Mouse (Mus musculus) gastrocnemius, adult 8-10 months (tissue): Measurements from ENCODE around the gene Cd4. TPM values are rescaled to one million over a fixed set of nuclear protein-coding genes. Genes with fewer than 3 reads are reported as not detected.
"Not testable (repeated sequence)": the region's sequence is repeated elsewhere in the genome, so short reads cannot be mapped to it uniquely, and the experiment has no call there.

Source experiments
- DNase-seq, 2 experiments: peaks; one replicate each; pipeline ENCODE4 v3.0.0; 2022; ENCODE audit warnings: low spot score in 2 of 2
- total RNA-seq, 4 experiments: library from RNA; stranded (reverse); gene quantifications; 2 replicates each; pipeline ENCODE4 v1.2.4; 2022

The Cd4 gene
- total RNA-seq, 4 experiments from 2014 or later: 0.11 TPM; not detected in 3

- no peak for DNase-seq
These were observed 33.4 kb downstream of the Cd4 start for GRCm38 (mm10) chr6:124854647-124855046.

DNA sequence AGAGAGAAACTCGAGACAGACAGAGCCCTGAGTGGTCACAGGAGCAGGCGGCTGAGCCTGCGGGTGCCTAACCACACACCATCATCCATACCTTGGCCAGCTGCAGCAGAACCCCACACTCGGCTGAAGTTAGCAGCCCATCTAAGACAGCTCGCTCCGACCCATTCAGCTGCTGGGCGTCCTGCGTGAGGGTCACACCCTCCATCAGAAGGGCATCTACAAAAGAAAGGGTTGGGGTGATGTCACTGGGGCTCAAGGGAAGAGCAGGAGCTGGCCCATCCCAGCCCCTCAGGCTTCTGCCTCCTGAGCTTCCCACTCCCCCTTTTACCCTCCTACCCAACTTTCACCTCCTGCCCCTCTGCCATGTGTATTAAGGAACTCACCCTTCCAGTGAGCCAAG is 37.5 kb downstream of the Cd4 start:
- no peak for DNase-seq

GRCm38 (mm10) chr6:124847305-124847704 is 40.7 kb downstream of the Cd4 start:
- DNase-seq: peak; percentile 79 to 83

- no peak for DNase-seq
These were observed 47.5 kb downstream of the Cd4 start, which contains the start of gene Gnb3 for GRCm38 (mm10) chr6:124840241-124841167. Gene Gnb3, minus strand, starts transcription at chr6:124840275.

GRCm38 (mm10) chr6:124839805-124840204 is 48.2 kb downstream of the Cd4 start:
- DNase-seq: peak; percentile 20 to 65

GRCm38 (mm10) chr6:124836411-124836810 is 51.6 kb downstream of the Cd4 start:
- no peak for DNase-seq

DNA sequence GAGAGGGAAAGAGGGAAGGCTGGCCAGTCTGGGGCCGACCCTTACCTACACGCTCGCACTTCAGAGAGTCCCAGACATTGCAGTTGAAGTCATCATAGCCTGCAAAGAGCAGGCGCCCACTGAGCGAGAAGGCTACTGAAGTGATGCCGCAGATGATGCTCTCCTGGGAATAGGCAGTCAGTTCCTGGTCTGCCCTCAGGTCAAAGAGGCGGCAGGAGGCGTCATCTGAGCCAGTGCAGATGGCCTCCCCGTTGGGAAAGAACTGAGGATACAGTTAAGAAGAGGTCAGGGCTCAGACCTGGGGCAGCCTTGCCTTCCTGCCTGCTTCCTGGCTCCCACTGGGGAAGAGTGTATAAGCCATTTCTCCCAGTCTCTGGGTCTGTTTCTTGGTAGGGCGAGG is 52.5 kb downstream of the Cd4 start:
- no peak for DNase-seq

GRCm38 (mm10) chr6:124834512-124835081 is 53.4 kb downstream of the Cd4 start:
- DNase-seq: no peak

- DNase-seq: no peak
These were observed 56.4 kb downstream of the Cd4 start for GRCm38 (mm10) chr6:124831649-124832048.

DNA sequence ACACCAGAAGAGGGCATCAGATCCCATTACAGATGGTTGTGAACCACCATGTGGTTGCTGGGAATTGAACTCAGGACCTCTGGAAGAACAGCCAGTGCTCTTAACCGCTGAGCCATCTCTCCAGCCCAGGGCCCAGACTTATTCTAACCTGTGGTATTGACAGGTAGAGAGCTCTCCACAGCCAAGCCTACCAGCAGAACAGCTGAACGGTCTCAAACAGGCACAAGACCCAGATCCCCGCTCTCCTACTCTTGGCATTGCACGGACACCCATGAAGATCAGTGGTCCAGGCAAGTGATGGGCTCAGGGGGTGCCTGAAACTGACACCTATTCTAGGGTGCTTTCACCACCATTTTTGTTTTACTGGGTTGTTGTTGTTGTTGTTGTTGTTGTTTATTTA is 56.8 kb downstream of the Cd4 start:
- not testable (repeated sequence) for DNase-seq

GRCm38 (mm10) chr6:124829799-124830700 is 58.0 kb downstream of the Cd4 start:
- peak; percentile 89 to 91 for DNase-seq

- DNase-seq: peak; percentile 98 to 99
These were observed 58.9 kb downstream of the Cd4 start, which contains the start of the genes Usp5 and Cdca3 for GRCm38 (mm10) chr6:124828868-124829798. Gene Usp5, minus strand, starts transcription at chr6:124829484. Gene Cdca3, plus strand, starts transcription at chr6:124829547.

- no peak for DNase-seq
These were observed 59.9 kb downstream of the Cd4 start for GRCm38 (mm10) chr6:124828101-124828592.

DNA sequence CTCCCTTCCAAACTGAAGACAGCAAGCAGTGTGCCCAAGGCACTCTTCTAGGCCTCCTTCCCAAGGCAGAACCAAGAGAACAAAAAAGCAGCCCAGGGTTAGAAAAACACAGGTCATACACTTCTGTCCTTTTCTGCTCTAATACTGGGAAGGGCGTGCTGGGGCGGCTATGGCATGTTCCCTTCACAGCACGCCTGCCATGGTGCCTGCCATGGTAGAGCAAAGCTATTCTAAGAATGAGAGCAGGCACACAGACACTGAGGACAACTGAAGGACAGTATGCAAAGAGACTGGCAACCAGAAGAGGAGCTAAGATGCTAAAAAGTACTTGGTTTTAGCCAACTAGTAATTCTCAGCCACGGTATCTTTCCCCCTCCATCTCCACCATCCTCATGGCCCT is 66.0 kb downstream of the Cd4 start:
- no peak for DNase-seq

GRCm38 (mm10) chr6:124820891-124821290 is 67.1 kb downstream of the Cd4 start:
- DNase-seq: no peak

DNA sequence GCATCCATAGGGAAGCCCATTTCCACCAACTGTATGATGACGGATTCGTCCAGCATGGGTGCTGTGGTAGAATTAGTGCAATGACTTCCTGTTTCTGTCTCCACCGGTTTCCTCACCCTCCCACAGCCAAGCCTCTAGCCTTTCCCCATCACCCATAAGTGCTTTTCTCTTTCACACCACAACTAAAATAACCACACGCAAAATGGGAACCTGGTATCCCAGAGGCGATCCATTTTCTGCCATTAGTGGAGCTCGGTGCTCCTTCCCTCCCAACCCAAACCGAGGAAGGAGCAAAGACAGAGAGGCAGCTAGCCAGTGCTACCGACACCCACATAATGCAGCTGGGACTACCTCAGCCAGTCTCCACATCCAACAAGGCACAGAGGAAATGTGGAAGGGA is 70.0 kb downstream of the Cd4 start:
- DNase-seq: no peak

- DNase-seq: no peak
These were observed 70.5 kb downstream of the Cd4 start for GRCm38 (mm10) chr6:124817563-124817962.

GRCm38 (mm10) chr6:124817125-124817524 is 70.9 kb downstream of the Cd4 start:
- DNase-seq: no peak

DNA sequence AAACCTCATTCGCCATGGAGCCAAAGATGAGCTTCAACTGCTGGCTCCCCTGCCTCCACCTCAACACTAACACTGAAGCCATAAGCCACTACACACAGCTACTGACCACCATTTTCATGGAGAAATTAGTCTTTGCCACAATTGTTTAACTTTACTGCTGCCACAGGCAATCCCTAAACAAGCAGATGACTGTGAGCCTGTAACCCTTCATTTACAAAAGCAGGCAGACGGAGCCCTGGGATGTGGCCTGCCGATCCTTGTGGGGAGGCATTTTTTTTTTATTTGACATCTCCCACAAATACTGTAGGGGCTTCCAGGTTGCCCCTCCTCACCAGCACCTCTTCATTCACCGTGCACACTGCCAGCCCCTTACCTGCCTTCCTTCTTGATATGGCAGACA is 71.4 kb downstream of the Cd4 start:
- no peak for DNase-seq
